Mouse (Mus musculus) Muller cell, postnatal 12 days (primary cell): ENCODE data around the gene Fgfr2.

Experiments used
- DNase-seq: peaks from one replicate; pipeline ENCODE4 v3.0.0-alpha.2; 2015; ENCODE audit errors: inconsistent ontology term

Gene Fgfr2

DNA sequence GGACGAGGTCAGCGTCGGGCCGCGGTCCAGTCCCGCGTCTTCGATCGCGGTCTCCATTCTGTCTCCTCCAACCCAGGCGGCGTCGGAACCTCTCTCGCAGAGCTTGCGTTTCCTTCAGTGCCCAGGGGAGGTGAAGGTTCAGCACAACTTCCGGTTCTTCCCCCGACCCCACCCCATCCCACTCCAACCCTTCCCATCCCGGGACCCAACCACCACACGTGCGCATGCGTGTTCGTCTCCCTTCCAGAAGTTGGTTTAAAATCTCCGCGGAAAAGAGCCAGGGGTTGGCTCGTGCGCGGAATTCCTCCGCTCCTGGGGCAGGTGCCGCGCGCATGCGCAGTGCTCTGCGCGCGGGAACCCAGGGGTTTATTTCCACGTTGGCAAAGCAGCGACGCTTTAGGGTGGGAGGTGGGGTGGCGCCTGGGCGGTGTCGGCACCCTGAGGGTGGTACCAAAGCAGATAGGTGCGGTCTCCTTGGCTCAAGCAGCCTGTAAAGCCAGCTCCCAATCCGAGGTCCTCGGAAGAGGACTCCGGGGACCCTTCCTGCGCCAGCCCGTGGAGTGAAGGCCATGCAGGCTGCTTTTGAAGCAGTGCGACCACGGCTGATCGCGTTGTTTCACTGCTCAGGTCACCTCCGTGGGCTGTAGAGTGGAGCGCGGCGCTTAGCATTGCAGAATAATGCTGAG, 1760.4 kb downstream of the Fgfr2 start, which contains the start of gene 2310057M21Rik:
Gene 2310057M21Rik, minus strand, starts transcription at position 145 of the 686 bp plus-strand sequence.
- peak; percentile 99 for DNase-seq

DNA sequence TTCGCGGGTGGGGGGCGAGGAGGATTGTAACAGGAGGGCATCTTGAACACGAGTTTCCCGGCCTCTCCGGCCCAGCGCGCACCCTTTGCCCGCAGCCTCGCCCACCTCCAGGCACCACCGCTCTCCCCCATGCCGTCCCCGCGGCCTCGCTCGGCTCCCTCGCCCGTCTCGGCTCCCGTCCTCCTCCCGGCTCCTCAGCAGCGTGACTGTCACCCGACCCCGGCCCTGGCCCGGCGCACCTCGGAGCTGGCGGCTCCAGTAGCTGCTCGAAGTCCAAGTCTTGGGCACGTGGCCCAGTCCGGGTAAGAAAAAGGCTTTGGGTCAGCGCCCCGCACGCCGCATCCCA, 1760.9 kb downstream of the Fgfr2 start:
- no peak for DNase-seq

DNA sequence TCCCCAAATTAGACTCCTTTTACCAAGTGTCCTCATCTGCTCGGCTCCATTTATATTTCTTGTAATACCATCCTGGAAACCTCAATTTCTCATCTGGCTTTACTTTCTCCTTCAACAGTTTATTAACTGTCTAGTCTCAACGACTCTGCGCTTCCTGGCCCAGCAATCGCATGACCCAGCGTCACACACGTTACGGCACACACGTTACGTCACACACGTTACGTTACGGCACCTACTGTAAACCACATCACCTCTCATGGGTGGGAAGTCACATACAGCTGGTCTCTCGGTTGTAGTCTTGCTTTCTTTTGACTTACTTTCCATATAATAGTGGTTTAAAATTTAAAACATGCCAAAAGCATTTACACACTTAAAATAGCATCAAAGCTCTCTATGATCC, 1767.0 kb downstream of the Fgfr2 start:
- no peak for DNase-seq

DNA sequence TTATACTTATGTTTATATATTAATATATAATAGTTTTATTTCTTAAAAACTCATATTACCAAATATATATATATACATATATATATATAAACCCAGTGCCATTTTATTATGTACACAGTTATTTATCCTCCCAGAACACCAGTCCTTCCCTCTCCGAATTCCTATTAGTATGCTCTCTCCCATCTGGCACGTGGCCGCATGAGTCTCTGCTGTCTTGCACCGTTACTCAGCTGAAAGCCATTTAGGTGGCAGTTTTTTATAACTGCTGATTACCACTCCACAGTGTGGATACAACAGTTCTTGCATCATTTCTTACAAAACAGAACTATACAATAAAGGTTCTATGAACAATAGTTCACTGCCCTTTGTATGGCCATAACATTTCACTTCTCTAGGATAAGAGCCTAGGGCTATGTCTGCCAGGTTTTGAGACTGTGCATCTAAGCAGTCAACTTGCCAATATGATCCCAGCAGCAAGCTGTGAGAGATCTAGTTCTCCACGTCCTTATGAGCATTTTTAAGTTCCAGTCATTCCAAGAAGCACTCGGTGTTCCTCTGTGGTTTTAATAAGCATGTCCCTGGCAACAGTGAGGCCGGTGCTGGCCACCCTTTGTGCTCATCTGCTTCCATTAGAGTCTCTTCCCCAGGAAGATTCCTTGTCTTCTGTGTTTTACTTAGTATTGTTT, 1777.2 kb downstream of the Fgfr2 start:
- peak; percentile 24 for DNase-seq

DNA sequence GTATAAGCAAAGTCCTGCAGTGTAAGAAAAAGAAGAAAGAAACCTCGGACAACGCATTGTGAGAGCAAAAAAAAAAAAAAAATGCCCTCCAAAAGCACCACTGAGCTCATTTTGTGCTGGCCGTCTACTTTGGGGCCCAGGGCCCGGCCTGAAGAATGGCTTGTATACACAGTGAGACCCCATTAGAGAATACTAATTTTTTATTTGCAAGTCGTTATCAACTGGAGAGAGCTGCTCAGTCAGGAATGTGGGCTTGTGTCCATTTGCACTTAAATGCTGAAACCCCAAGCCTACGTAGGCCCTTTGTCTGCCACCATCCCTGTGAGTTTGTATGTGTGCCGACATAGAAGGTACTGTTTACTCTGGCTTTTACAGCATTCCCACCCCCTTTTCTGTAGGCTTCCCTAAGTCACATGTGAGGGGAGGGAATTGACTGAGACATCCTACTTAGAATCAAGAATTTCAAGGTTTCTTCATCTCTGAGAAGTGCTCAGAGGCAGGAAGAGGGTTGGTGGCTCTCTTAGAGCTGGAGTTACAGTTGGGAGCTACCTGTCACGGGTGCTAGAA, 1785.6 kb downstream of the Fgfr2 start:
- no peak for DNase-seq

DNA sequence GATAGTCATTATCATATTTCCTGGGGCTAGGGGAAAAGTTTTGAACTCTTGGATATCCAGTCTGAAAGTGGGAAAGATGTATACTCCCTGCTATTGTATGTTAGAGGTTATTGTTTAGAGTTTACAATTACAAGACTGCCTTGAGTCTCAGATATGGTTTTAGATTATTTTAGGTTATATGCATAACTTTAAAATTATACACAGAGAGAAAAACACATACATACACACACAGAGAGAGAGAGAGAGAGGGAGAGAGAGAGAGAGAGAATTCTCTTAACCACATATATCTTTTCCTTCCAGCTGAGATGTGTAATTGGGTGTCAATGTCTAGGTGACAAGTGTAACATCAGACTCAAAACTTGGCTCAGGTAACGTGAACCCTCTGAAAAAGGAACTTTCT, 1789.6 kb downstream of the Fgfr2 start, which contains the start of gene Fam24a:
Gene Fam24a, plus strand, starts transcription at position 301 of the 400 bp plus-strand sequence.
- no peak for DNase-seq

DNA sequence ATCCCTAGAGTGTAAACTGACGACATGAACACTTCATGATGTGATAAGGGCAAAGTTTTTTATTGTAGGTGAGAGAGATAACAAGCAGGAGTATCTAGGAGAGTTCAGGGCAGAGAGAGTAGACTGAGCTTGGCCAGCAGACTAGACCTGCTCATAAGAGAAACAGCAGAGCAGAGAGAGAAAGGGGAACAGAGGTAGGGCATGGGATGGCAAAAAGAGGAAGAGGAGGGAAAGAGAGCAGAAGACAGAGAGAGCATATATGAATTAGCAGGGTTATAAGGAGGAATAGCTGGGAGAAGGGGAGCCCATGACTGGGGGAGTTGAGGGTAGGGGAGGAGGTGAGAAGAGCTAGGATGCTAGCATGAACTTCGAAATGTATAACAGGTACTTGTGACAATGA, 1791.5 kb downstream of the Fgfr2 start:
- no peak for DNase-seq

DNA sequence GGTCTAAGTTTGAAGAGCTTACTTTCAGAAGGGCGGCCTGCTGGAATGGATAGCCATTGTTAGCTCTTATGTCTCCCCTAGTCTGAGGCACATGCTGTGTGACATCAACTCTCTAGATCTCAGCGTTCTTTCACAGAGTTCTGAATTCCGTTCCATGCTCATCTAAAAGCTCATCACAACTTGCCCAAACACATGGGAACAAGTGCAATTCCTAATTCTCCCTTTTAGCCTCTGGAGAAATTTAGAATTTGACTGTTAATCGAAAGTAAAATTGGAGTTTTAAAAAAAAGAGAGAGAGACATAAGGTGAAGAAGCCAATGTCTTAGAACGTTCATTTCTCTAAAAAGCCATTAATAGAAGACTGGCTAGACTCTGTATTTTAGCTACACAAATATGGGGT, 1793.7 kb downstream of the Fgfr2 start, which contains the start of gene Fam24b:
Gene Fam24b, minus strand, starts transcription at position 101 of the 400 bp plus-strand sequence.
- DNase-seq, result no peak

DNA sequence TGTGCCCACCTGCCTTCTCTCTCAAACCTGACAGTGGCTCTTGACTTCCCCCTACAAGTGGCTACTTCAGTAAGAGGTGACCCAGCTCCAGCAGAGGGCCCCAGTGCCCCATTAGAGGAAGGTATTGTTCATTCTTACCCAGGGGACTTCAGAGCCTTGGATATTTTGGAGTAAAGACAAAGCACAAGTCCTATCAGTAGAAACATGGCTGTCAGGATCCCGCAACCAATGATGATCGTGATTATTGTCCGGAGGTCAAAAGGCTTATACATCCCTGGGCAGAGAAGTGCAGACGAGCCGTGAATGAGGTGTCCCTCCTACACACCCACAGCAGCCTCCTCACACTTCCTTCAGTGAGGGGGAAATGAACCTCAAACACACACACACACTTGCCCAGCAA, 1796.1 kb downstream of the Fgfr2 start:
- no peak for DNase-seq

DNA sequence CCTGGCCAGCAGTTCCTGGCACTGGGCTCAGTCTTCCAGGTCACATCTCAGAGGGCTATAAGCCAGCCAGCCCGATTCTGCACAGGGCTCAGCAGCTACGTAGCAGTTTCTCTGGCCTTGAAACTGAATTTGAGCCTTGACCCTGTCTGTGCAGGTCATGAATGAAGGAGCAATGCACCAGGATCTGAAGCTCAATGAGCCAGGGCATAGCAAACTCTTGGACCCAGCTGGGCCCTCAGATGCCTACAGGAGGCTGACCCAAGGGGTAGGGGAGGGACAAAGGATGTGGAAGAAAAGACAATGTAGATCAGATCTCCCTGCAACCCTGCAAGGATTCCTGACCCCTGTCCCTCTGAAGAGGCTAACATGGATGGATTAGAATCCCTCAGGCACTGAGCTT, 1801.0 kb downstream of the Fgfr2 start, which contains the start of gene Cuzd1:
Gene Cuzd1, minus strand, starts transcription at position 101 of the 400 bp plus-strand sequence.
- no peak for DNase-seq

DNA sequence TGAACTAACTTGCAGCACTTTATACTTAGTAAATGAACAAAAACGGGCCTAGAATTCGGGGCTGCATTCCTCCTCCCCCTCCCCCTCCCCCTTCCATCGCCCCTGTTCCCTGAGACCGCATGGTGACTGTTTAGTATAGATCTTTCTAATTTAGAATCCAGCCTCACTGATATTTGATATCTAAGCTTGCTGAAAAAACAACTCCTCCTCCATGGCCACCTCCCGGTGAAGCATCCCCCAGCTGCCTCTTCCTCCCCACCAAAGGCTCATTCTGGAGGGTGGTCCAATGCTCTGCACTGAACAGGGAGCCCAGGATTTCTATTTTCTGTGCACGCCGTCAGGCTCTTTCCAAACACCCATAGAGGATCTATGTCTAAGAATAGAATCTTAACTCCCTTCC, 1804.8 kb downstream of the Fgfr2 start:
- no peak for DNase-seq

DNA sequence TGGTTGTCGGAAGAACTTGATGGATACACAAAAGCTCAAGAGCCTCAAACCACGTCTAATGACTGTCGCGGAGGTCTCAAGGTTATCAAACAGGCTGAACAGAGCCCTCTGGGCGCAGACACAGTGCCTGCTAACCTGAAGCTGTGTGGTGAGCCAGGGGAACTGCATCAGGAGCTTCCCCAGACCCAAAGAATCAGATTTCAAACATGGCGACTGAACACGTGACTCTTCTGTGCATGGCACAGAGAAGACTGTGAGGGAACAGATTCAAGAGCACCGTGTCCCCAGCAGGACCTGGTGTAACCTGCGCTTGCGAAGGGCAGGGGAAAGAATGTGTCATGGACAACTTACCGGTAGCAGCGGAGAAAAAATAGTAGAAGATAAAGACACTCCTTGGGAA, 1805.6 kb downstream of the Fgfr2 start:
- DNase-seq, result no peak

DNA sequence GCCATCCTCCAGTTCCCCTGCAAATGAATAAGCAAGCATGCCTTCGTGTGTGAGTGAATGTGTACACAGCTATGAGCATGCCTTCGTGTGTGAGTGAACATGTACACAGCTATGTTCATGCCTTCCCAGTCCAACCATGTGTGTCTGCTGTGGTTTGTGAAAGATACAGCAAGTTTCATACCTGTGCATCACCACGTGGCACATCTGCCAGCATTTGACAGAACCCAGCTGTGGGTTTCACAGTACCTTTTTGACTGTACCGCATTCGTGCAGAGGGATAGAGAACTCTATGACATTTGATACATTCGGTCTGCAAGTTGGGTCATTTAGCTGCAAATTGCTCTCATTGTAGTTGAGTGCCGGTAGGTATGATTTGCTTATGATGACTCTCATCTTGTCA, 1808.7 kb downstream of the Fgfr2 start:
- no peak for DNase-seq

DNA sequence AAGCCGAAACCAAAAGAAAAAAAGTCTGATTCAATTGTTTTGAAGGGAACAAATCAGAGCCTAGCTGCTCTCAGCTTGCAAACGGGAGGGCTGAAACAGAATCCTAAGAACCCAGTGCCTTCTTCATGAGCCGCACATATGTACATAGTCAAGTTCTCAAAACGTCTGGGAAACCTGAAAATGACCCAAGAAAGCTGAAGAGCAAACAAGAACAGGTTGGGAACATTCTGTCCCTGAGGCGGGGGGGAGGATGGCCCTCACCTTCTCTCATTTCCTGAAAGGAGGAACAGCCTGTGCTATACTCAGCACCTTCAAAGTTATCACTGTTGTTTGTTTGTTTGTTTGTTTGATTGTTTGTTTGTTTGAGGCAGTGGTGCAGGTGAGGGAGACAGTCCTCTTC, 1816.4 kb downstream of the Fgfr2 start:
- DNase-seq, result no peak

DNA sequence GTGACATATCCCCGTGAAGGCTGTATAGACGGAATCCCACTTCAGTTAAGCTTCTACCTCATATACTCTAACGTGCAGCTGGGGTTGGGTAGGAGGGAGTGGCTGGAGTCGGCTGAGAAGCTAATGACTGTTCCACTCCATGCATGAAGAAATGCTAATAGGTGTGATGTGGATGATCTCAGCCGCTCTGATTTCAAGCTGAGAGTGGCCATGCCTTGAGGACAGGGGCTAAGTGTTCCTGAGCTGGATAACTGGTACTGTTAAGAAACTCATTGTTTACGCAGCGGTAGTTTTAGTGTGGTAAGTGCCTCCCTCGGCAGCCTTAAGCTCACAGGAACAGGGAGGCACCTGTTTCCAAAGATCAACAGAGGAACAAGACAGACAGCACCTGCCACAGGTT, 1819.8 kb downstream of the Fgfr2 start:
- DNase-seq, result no peak

DNA sequence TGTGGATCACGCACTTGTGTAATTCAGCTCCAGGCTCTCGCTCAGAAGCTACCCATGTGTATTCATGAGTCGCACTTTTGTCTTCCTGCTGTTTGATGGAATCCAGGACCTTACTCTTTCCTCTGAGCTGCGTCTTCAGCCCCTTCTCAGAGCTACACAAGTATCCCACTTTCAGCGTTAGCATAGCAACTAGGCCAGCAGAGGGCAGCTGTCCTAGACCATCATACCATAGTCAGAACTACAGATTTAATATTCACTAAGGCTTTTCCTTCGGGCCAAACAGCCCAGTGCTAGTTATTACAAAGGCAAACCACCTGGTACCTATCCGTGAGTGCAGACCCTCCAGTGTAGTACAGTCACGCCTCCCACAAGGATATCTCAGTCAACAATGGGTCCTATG, 1826.0 kb downstream of the Fgfr2 start:
- no peak for DNase-seq

DNA sequence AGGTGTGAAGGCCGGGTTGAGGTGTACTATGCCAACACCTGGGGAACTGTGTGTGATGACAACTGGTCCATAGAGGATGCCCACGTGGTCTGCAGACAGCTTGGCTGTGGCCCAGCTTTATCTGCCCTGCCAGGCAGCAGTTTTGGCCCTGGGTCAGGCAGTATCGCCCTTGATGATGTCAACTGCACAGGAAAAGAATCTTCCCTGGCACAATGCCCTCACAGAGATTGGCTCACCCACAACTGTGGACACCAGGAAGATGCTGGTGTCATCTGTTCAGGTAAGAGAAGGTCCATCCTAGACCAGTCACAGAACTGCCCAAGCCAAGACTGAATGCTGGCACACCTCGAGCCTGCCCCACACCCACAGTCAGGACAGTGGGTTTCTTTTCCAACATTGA, 1857.3 kb downstream of the Fgfr2 start:
- no peak for DNase-seq

DNA sequence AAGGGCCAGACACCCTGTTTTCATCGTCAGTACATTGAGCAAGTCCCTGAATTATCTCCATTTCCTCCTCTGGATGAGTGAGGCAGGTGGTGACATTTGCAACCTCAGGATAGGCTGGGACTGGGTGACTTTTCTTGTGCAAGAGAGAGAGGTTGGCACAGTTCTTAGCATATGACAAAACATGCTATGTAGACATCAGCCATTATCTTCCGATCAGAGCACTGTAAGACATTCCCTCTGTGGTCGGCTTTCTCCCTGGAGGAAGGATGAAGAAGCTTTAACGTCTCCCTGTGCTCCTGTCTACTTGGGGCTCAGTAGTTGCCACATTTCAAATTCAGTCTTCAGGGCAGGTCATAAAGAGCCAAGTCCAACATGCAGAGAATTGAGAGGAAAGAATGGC, 1858.9 kb downstream of the Fgfr2 start:
- DNase-seq, result no peak

DNA sequence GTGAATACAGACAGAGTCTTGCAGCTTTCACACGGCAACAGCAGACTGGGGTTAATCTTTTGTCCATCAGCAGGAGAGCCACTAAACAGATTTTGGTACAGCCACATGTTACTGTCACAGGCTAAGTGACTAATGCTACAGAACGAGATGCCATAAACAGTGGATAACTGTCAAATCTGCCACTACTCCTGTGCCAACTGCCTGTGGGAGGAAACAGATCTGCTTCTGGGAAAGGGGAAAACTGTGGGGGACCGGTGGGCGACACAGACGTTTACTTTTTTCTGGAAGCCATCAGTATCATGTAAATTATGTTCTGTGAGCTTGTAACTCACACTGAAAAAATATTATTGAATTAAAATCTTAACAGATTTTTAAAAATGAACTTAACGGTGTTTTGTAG, 1862.2 kb downstream of the Fgfr2 start:
- DNase-seq, result no peak

DNA sequence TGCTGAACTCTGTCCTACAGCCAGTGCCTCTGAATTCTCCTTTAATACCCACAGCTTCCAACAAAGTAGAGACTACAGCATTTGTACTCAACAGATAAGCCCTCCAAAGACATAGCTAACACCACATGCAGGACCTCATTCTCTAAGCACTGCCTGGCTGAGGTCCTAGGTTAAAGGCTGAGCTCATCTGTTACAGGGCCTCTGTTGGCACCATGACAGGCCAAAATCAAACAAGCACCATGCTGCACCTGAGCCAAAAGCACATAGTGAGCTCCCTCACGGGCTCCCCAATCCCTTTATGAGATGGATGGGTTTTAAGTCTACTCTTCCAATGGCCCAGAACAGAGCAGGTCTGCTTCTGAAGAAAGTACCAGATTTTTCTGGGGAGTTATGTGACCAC, 1865.8 kb downstream of the Fgfr2 start:
- no peak for DNase-seq

DNA sequence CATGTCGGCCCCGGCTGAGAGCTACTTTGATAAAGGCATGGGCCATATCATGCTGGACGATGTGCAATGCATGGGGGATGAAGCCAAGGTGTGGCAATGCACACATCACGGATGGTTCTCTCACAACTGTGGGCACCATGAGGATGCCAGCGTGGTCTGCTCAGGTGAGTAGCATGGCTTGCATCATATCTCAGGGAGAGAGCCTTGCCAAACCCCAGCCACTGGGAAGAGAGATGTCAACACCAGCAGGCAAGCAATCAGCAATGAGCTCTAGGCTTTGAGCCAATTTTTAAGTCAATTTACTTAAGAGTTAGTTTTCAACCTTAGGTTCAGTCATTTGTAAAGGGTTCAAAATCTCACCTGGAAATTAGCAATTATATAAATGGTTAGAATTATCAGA, 1866.3 kb downstream of the Fgfr2 start:
- DNase-seq, result no peak

DNA sequence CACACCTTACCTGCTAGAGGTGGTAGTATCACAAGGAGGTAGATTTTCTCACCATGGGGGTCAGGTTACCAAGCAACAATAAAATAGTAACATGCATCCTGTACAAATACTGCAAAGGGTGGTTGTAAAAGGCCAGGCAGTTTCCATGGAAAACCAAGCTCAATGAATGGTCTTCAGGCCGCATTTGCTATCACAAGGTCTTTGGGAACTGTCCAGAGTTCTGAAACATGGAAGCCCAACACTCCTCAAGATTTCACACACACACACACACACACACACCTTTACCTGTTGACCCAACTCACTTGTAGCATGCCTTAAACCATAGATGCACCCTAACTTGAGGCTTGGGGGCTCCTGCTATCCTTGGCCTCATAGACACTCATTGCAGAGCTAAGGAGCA, 1878.2 kb downstream of the Fgfr2 start:
- peak; percentile 0 for DNase-seq

DNA sequence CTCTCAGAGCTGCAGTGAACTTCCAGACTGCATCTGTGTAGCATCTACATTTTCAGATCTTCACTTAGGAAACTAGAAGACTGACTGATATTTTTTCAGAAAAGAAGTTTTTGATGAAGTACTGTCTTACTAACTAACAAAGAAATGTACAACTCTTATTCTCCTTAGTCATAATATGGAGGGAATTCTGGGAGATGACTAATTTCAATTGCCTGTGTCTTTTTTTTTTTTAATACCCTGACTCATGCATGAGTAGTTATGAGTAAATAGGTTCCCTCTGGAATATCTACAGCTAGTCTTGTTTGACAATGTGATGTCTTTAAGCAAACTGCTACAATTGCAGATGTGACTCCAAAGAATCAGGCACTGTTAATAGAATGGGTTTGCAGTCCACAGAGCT, 1887.1 kb downstream of the Fgfr2 start:
- DNase-seq, result peak; percentile 43
